Mouse (Mus musculus) thymus, adult 2 months (tissue): ENCODE data around the gene Nphp4.

ENCODE experiments used
- CTCF ChIP-seq: fragments of 200-500 bp; IDR thresholded peaks from 2 replicates; pipeline ENCODE4 v1.5.1; 2012; ENCODE audit warnings: mild to moderate bottlenecking, control low read depth, low read length, moderate library complexity, borderline replicate concordance; ENCODE audit not compliant: control insufficient read depth, poor library complexity, insufficient read depth; ENCODE audit errors: extremely low read depth
- POLR2A ChIP-seq: fragments of 200-500 bp; IDR thresholded peaks from 2 replicates; pipeline ENCODE4 v1.6.1; 2012; ENCODE audit warnings: mild to moderate bottlenecking, low read length, control low read depth, moderate library complexity; ENCODE audit not compliant: control insufficient read depth, poor library complexity, insufficient read depth; ENCODE audit errors: extremely low read depth

DNA sequence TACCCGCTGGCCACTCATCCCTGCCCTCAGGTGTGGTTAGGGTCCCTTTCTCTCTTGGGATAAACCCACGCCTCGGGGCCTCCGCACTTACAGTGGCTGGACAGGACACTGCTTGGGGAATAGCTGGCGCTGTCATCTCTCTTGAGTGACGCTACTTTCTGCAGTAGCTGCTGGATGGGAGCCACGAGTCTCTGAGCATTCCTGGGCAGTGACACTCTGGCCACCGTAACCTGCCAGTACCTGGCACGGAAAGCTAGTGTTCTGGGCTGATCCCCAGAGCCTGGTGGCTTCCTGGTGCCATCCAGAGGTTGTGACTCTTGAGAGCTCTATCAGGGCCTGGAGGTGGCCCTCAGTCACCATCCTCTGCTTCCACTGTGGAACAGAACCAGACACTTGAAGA lies 13.4 kb upstream of the Nphp4 start:
- TF ChIP-seq CTCF, result no peak
- TF ChIP-seq POLR2A, result no peak
